Mouse (Mus musculus) stomach, adult 2 months (tissue): ENCODE results near the gene T. TPM values are rescaled to one million over a fixed set of nuclear protein-coding genes. Genes with fewer than 3 reads are reported as not detected.

ENCODE experiments used
- polyA plus RNA-seq: library from polyadenylated mRNA; depleted of rRNA; stranded (reverse); fragments of >200 nt; gene quantifications from 2 replicates; pipeline ENCODE4 v1.2.3, GENCODE M21; 2012; rRNA removed

T gene
- polyA plus RNA-seq = not detected in 2 replicates

DNA sequence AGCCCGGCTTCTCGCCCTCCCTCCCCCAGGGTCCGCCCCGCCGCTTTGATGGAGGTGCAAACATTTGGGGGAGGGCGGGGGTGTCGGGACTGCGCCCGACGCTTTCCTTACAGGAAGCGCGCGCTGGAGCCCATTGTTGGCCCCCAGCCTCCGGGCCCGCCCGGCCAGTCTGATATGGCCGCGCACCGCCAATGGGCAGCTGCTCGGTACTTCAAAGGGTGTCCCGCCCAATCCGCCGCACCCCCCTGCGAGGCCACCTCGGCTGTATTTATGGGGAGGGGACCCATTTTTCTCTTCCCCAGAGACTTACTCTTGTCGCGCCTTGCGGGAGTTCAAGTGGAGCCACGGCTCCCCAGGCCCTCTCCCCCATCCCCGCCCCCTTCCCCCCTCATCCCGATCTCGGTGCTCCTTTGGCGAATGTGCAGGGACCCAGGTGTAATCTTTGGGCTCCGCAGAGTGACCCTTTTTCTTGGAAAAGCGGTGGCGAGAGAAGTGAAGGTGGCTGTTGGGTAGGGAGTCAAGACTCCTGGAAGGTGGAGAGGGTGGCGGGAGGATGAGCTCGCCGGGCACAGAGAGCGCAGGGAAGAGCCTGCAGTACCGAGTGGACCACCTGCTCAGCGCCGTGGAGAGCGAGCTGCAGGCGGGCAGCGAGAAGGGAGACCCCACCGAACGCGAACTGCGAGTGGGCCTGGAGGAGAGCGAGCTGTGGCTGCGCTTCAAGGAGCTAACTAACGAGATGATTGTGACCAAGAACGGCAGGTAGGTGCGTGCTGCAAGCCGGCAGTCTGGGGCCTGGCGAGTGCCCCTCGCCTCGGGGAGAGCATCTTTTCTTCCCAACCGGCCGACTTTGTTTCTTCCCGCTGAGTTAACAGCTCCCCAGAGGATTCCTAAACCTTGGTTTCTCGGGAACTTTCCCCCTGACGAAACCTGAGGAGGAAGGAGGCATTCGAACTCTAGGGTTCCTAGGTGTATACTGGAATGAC lies at the start of gene T:
TSS of gene T (plus strand) at position 446 of the 983 bp plus-strand sequence.

Other genes with a start within 250 kb of the T start
- gene Ccr6, start 198.4 kb upstream of the T start, polyA plus RNA-seq = 0.09 and 0.22 TPM in 2 replicates
- 33.0 and 35.4 TPM in 2 replicates for gene Mpc1, start 151.5 kb upstream of the T start, polyA plus RNA-seq
- gene Sft2d1, start 123.3 kb upstream of the T start, polyA plus RNA-seq = 81.8 and 82.4 TPM in 2 replicates
- 1.1 and 1.3 TPM in 2 replicates for gene Prr18, start 97.0 kb upstream of the T start, polyA plus RNA-seq
- not detected in 2 replicates for gene T2, start 78.4 kb upstream of the T start, polyA plus RNA-seq
- 0.12 and 0.83 TPM in 2 replicates for gene Pde10a, start 90.9 kb downstream of the T start, polyA plus RNA-seq
- gene Gm17087, start 132.5 kb downstream of the T start, polyA plus RNA-seq = not detected in 2 replicates